Mouse (Mus musculus) lung, postnatal 14 days (tissue): Measurements from ENCODE around the gene Col4a5.
A peak's percentile ranks its signal among the peaks of the same experiment; 100 is the strongest.

Source experiments
- DNase-seq: peaks from one replicate; pipeline ENCODE4 v3.0.0; 2021

The Col4a5 gene

DNA sequence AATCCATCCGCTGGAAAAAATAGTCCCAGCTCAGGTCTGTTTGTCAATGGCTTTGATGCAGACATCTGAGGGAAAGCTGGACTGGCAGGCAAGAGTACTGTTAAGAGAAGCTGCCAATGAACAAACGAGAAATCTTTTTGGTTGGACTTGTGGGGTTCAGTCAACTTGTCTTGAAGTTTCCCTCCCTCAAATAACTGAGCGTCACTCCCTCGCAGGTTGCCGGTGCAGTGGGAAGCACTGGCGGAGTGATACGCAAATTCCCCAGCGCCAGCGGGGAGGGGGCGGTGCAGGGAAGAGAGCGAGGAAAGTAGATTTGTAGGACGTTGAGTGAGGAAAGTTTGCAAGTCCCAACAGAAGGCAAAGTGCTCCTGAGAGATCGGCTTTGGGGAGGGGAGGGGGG is at the start of gene Col4a5:
TSS of gene Col4a5 (plus strand) at position 276 of the 400 bp plus-strand sequence.
- peak; percentile 55 for DNase-seq

DNA sequence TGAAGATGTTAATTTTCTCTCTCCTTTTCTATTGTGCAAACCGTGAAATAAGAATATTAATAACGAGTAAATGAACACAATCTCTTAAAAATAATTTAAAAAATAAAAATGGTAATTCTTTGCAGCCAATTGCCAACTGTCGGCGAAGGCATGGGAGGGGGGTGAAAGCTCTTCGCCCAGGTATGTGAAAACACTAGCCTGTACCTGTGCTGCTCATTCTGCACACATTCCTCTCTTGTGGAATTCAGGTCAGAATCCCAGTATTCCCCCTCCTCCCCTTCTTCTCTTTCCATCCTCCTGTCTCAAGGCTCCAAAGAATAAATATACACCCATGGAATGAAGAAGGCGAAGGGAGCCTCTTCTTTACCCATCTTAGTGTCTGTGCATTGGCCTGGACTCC is 38.4 kb upstream of the Col4a5 start:
- no peak for DNase-seq

DNA sequence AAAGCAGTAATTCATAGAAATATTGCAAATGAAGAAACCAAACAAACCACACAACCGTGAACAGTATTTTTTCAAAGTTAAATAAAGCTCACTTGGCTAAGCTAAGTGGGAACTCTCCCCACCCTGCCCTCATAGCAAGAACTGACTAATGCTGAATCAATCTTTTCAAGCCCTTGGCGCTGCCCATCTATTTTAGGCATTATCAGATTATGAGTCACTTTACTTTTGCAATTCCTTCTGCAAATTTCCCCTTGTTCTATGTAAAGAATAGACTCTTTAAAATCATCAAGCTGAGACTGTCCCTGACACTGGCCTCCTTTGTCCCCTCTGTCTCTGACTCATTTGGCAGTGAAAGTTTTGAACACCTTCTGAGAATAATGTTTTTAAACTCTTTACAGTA is 35.8 kb upstream of the Col4a5 start:
- DNase-seq = no peak

DNA sequence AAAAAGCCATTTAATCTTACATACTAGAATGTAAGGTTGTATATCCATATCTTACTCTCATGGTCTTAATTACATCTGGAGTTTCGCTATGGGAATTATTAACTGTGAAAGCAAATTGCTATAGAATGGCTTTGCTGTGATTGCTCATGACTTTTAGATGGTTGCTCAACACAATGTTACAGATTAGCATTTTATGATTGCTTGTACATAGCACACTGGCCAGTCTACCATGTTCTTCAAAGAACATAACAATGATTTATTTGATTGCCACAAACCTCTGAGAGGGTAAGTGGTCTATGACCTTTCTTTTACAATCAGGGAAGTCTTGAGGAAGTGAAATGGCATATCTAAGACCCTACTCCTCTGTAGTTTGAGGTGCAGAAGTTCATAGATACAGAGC is 27.2 kb upstream of the Col4a5 start:
- no peak for DNase-seq

DNA sequence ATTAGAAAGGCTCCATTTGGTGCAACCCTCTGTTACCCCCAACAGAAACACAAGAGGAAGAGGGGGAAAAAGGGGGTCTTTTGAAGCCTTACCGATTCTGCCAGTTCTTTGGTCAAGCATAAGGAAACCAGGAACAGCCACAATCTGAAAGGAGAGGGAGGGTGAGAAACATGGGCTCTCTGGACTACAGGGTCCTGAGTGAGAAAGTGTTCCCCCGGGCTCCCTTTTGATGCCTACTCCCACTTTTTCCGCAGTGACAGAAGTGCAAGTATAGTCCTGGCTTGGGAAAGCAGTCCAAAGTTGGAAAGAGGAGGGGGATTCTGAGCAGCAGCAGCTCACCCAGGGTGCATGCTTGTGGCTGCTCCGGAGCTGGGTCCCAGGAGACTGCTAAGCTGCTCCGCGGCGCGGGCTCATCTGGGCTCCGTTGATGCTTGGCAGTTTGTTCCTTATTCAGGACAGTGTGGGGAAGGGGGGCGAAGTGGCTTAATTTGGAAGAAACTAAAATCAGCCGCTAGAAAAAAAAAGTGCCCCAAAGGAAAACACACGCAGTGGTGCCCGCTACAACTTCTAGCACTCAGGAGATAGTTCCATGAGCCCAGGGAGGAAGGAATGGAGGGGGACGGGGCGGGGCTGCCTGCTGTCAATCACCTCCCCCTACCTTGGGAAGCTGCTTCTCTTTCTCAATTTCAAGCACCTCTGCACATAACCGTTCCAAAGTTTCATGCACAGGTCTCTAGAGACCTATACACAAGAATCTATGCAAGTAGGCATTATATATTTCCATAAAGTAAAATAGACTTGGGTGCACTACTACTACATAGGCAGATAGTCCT is 1.5 kb upstream of the Col4a5 start, which contains the start of gene Col4a6:
TSS of gene Col4a6 (minus strand) at position 607 of the 833 bp plus-strand sequence.
- no peak for DNase-seq

DNA sequence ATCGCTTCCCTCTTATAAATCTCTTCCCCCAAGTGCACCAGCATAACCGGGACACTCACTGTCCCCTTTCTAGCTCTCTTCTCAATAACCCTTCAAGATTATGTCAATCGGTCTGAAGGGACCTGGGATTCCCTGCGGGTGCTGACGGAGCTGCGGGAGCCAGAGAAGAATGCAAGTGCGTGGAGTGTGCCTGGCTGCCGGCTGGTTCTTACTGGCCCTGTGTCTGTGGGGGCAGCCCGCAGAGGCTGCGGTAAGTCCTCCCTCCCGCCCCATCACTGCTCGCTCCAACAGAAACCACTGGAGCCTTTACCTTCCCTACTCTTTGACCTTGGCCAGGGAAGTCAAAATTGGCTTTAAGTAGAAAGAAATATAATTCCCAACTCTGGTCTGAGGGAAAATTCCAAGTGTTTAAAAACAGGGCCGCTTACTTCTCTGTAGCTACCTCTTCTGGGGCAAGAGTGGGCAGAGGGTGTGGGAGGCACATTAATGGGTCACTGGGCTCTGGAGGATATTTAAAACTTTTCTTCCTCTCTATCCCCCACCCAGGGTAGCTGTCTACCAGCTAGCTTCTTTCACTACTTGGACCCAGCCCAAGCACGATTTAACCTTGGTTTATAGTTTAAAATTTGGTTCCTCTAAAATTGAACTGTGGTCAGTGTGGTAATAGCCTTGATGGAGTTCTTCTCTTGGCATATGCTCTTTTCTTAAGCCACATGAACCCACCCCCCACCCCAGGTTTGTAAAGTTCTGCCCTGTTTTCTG is 562 bp downstream of the Col4a5 start:
- DNase-seq = no peak

DNA sequence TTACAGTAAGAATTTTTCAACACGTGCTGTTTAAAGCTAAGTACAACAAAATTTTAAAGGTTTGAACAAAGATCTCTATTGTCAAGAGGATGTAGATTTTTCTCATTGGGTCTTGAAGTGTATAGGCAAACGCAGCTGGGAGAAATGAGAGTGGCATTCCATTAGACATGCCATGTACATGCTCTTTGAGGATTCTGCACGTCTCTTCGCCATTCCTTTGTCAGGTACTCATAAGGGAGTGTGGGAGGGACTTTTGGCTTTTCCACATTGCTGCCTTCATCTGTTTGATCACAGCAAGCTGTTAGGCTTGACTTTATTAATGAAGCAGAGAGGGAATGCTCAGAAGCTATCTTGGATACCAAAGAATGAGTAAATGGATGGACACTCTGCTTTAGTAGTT is 19.4 kb downstream of the Col4a5 start:
- DNase-seq = no peak

DNA sequence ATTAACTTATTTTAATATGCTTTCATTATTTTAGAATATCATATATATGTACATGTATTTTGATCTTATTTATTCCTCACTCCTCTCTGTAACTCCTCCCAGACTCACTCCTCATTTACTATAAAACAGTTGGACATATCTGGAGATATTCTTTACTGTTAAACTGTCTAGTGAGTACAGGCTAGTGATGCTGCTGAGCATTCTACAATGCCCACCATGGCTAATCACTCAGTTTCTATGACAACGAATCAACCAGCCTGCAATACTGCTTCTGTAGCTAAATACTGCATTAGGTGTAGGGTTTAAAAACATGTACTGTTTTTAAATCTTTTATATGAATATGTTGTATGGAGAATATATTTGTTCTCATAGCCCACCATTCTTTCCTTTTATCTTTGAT is 27.9 kb downstream of the Col4a5 start:
- DNase-seq = no peak

DNA sequence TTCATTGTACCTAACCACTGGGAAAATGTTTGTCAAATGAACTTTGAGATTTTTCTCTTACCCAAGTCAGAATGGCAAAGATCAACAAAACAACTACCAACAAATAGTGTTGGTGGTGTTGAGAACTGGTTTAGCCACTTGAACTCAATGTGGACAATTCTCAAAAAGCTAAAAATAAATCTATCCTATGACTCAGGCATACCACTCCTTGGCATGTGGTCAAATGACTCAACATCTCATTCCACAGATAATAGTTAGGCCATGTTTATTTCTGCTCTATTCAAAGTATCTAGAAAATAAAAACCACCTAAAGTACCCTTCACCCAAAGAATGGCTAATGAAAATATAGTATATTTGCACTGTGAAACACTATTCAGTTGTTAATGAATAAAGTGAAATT is 58.3 kb downstream of the Col4a5 start:
- DNase-seq = peak; percentile 2

DNA sequence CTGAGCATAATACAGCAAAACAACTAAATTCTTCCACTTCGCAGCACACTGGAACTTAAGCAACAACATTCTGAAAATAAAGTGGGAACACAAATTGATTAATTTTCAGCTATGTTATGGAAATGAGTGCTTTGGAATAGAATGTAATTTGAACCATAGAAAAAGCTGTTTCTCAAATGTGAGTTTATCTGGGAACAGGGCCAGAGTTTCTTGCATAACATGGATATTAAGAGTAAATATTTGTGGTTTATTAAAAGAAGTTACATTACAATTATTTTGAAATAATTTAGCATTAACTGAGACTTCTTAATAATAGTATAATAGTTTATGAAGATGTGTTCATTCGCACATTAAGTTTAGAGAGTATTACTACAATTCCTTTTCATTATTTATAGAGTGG is 72.3 kb downstream of the Col4a5 start:
- no peak for DNase-seq

DNA sequence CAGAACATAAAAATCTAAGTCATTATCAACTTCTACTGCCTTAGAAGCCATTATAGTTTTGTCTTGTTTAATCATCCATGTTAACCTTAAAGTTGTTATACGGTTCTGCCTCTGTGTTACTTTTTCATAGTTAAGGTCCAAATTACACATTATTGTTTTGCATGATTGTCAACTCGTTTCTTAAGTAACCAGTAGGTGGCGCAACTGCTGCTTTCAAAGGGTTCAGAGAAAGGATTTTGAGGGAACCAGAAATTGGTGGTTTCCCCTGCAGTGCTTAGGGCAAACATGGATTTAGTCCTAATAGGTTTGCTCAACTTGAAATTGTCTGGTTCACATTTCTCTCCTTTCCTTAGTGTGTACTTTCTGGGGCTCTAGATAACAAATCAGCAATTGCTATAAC is 115.1 kb downstream of the Col4a5 start:
- DNase-seq = peak; percentile 1

DNA sequence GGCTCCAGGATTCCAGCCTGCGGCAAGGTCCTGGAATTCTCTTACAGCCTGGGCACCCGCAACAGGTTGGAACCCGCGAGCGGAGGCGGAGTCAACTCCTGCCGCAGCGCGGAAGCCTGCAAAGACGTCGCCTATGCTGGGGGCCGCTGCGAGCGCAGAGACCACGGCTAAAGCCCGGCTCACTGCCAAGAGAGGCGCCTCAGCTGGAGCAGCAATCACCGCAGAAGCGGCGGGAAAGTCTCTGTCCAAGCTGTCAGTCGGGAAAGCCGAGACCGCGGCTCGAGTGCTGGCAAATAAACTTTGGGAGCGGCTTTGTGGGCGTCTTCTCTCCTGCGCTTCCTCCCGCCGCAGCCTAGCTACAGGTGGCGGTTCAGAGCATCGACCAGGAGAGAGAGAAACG is 246.5 kb downstream of the Col4a5 start:
- peak; percentile 1 for DNase-seq

DNA sequence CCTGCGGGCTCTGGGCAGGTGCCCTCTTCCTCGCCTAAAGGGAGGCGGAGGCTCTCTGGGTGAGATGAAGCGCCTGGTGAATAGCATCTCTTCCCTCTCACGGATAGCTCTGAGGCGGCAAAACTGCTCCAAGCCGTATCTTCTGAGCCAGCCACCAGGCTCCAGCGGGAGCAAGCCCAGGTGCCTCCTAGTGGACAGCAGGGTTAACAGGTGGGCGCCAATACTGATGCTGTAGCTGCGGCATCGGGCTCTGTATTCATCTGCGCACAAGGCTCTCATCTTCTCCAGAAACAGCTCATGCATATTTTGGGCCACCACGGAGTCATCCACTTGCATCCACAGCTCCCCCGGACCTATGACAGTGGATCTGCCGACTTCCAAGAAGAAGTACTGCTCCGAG is 248.8 kb downstream of the Col4a5 start:
- DNase-seq = no peak

DNA sequence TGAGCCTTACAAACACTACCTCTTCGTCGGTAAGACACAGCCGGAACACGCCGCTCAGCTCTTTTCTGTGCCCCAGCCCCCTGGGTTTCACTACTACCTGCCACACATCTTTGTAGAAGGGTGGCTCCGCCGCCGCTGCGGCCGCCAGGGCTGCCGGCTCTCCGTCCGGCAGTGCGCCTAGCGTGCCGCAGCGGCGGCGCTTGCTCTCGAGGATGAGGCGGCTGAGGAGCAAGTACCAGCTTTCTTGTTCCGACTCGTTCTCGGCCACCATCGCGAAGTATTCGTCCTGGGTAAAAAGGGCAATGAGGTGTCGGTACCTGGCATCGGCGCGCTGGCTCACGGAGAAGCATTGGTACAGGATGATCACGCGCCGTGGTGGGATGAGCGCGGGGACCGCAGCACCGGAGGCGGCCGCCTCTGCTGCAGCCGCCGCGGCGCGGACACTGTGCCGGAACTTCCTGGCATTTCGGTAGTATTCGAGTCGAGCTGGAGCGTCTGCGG is 249.3 kb downstream of the Col4a5 start:
- DNase-seq = no peak

DNA sequence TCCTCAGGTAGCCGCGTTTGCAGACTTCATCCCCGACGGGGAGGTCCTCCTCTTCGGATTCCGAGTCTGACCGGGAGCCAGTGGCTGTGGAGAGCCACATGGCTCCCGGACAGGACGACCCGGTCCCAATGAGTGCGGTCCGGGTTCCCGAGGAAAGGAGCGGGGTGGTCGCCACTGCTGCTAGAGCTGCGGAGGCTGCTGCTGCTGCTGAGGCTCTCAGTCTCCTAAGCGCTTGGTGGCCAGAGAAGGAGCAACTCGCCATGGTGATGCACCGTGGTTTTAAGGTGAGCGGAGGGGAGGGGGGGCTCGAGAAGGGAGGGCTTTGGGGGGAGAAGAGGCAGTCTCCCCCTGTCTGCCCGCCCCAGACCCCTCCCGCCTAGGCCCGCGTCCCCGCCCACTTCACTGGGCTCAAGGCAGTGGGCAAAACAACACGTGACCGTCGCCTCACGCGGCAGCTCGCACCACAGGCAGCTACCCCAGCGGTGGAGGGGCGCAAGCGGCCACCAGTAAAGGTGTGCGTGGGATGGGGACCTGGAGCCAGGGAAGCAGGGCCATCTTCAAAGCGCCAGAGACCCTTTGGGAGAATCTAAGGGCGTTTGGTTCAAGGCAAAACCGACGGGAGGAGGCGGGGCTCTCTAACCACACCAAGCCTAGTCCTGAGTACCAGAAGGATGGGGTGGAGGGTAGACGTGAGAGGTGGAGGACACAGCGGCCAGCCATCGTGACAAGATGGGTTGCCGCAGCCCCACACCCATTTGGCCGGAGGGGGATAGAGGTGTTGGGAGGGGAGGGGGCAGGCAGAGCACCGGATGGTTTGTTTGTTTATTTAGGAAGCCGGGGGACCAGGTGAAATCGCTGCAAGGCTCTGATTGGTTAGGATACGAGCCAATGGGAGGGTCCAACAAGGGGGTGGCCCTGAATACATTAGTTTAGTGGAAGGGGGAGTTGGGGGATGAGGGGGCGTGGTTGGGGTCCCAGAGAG is 250.0 kb downstream of the Col4a5 start, which contains the start of gene Irs4:
TSS of gene Irs4 (minus strand) at position 327 of the 982 bp plus-strand sequence.
- DNase-seq = no peak

DNA sequence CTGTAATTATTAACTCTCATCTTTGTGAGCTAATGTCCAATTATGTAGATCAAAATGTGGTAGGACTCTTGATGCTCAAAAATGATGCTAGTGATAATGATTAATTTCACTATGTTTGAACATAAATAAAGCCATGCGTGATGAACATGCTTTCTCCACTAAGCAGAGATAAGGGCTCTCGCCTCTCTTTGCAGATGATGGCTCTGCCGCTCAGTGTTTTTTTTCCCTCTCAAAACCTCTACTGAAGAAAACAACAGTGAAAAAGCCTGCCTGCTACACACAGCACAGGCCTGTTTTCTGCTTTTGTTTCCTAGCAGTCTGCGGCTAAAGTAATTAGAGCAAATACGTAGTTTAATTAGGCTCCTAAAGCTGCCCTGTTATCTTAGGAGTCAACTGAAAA is 254.4 kb downstream of the Col4a5 start:
- no peak for DNase-seq
